Mouse (Mus musculus) cortical plate, adult 2 months (tissue): ENCODE data around the gene Ttc26.

Experiments used
- CTCF ChIP-seq: fragments of 200-500 bp; IDR thresholded peaks from 2 replicates; pipeline ENCODE4 v1.5.1; 2011; ENCODE audit warnings: mild to moderate bottlenecking, control low read depth, low read length; ENCODE audit not compliant: insufficient read depth; ENCODE audit errors: extremely low read depth
- POLR2A ChIP-seq: fragments of 200-500 bp; IDR thresholded peaks from 2 replicates; pipeline ENCODE4 v1.6.1; 2011; ENCODE audit warnings: mild to moderate bottlenecking, low read length, control low read depth; ENCODE audit not compliant: insufficient read depth; ENCODE audit errors: extremely low read depth

DNA sequence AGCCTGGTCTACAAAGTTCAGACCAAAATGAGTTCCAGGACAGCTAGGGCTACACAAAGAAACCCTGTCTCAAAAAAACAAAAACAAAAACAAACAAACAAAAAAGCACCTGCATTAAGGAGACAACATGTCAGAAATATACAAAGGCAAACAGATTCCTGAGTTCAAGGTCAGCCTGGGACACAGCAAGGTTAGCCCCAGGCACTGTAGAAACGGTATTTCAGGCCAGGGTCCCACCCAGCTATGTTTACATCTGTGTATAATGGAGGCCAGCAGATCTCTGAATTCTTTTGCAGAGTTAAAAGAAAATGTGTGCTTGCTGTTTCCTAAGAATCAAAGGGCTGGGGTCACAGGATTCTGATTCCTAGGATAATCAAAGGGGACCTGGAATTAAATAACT is 19.3 kb upstream of the Ttc26 start:
- TF ChIP-seq POLR2A (no peak), CTCF (no peak)
